Mouse (Mus musculus): Measurements from ENCODE around the gene Gm17693. TPM values are rescaled to one million over a fixed set of nuclear protein-coding genes. Genes with fewer than 3 reads are reported as not detected.
"Not testable (repeated sequence)": the region's sequence is repeated elsewhere in the genome, so short reads cannot be mapped to it uniquely, and the experiment has no call there.

Gm17693 gene
- polyA plus RNA-seq (2012; rRNA removed) = not detected in 2 replicates

DNA sequence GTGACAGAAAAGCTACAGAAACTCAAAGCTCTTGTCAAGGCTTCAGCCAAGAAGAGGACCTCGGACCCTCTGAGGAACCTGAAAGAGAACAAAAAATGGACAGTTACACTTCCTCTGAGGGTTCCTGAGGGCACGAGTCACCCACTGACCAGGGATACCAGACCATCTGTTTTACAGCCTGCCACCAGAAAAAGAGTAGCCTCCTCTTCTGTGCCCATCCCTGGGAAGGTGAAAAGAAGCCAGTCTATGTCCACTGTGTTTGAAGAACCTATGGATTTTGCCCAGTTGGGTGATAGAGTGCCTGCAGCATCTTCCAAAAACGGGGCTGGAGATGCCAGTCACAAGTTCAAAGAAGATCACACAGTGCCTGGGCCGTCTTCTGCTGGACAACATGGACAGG is at the start of gene Gm17693:
Gene Gm17693, plus strand, starts transcription at position 301 of the 400 bp plus-strand sequence.
- WGBS = no CpG with 5 or more reads among the region's 4 CpGs
- H3K36me3 ChIP-seq (ENCODE audit: control insufficient read depth, insufficient read depth, low read length); H3K4me1 ChIP-seq (ENCODE audit: control insufficient read depth, insufficient read depth, insufficient read length, low read length); H3K4me3 ChIP-seq (ENCODE audit: low read depth, low read length); H3K27me3 ChIP-seq (ENCODE audit: control insufficient read depth, insufficient read depth, low read length); H3K27ac ChIP-seq (ENCODE audit: insufficient read depth, low read depth, low read length): not testable (repeated sequence)

Data from small intestine, adult 2 months (tissue).